Mouse (Mus musculus) CH12.LX (cell line): ENCODE measurements around the gene Fbxo7. TPM values are rescaled to one million over a fixed set of nuclear protein-coding genes. Genes with fewer than 3 reads are reported as not detected.

Experiments
- DNase-seq: peaks from one replicate; pipeline ENCODE4 v3.0.0-alpha.2; 2013; ENCODE audit errors: extremely low read depth
- H3K27ac ChIP-seq: 2 replicates; pipeline ENCODE4 v1.5.1; 2012; ENCODE audit warnings: low read depth, mild to moderate bottlenecking, control low read depth, moderate library complexity; ENCODE audit not compliant: insufficient read depth
- H3K27me3 ChIP-seq: replicated peaks from 2 replicates; pipeline ENCODE3; 2012; ENCODE audit warnings: inconsistent platforms
- H3K36me3 ChIP-seq, 2 experiments: replicated peaks in 1 of 2; 2 replicates each; pipeline versions ENCODE3 to v1.6.1; 2012; ENCODE audit warnings: inconsistent platforms in 1 of 2, low read length in 1 of 2, mild to moderate bottlenecking in 1 of 2, mixed read lengths in 1 of 2, moderate library complexity in 1 of 2; ENCODE audit not compliant: control insufficient read depth in 1 of 2, insufficient read depth in 1 of 2
- H3K4me1 ChIP-seq, 2 experiments: 2 replicates each; pipeline ENCODE4 v1.6.1; 2012; ENCODE audit warnings: inconsistent platforms in 1 of 2, moderate library complexity in 1 of 2; ENCODE audit not compliant: insufficient read depth in 2 of 2, control insufficient read depth in 1 of 2
- H3K4me2 ChIP-seq: 2 replicates; pipeline ENCODE4 v1.6.1; 2012; ENCODE audit warnings: low read depth, mild to moderate bottlenecking, control low read depth; ENCODE audit not compliant: poor library complexity, insufficient read depth, severe bottlenecking
- H3K4me3 ChIP-seq, 3 experiments: fragments of 150-350 bp in 1 of 3; sonication (generic) in 1 of 3; replicated peaks in 1 of 3; 2 replicates each; pipeline versions ENCODE3 to v1.5.1; 2011 to 2012; ENCODE audit warnings: low read depth in 2 of 3, low read length in 2 of 3, mild to moderate bottlenecking in 2 of 3, moderate library complexity in 2 of 3, control low read depth in 1 of 3, improper control_type of control experiment in 1 of 3, inconsistent platforms in 1 of 3, mixed read lengths in 1 of 3; ENCODE audit not compliant: poor library complexity in 1 of 3
- H3K79me2 ChIP-seq: replicated peaks from 2 replicates; pipeline ENCODE4 v1.6.1; 2012; ENCODE audit warnings: mild to moderate bottlenecking, moderate library complexity; ENCODE audit not compliant: control insufficient read depth, poor library complexity, insufficient read depth, severe bottlenecking; ENCODE audit errors: extremely low read depth
- H3K9ac ChIP-seq: 2 replicates; pipeline ENCODE4 v1.6.1; 2012; ENCODE audit warnings: low read depth, mild to moderate bottlenecking, control low read depth, moderate library complexity; ENCODE audit not compliant: insufficient read depth
- H3K9me3 ChIP-seq: replicated peaks from 2 replicates; pipeline ENCODE3; 2012; ENCODE audit warnings: low read length, inconsistent platforms, mixed read lengths
- BHLHE40 ChIP-seq: IDR thresholded peaks from 2 replicates; pipeline ENCODE4 v1.6.1; 2011; ENCODE audit warnings: mild to moderate bottlenecking, low read depth, low read length, improper control_type of control experiment
- CHD2 ChIP-seq: IDR thresholded peaks from 2 replicates; pipeline ENCODE4 v1.6.1; 2011; ENCODE audit warnings: low read length, improper control_type of control experiment
- E2F4 ChIP-seq: IDR thresholded peaks from 2 replicates; pipeline ENCODE4 v1.6.1; 2011; ENCODE audit warnings: low read depth, low read length, improper control_type of control experiment; ENCODE audit not compliant: insufficient replicate concordance
- ELF1 ChIP-seq: IDR thresholded peaks from 2 replicates; pipeline ENCODE4 v1.6.1; 2014; ENCODE audit warnings: low read depth, mild to moderate bottlenecking, inconsistent platforms, low read length, improper control_type of control experiment
- EP300 ChIP-seq: IDR thresholded peaks from 2 replicates; pipeline ENCODE4 v1.6.1; 2011; ENCODE audit warnings: low read length, improper control_type of control experiment
- HCFC1 ChIP-seq: IDR thresholded peaks from 2 replicates; pipeline ENCODE4 v1.6.1; 2012; ENCODE audit warnings: low read depth, mild to moderate bottlenecking, inconsistent platforms, low read length, improper control_type of control experiment
- JUN ChIP-seq: IDR thresholded peaks from 2 replicates; pipeline ENCODE4 v1.6.1; 2011; ENCODE audit warnings: low read depth, mild to moderate bottlenecking, low read length, improper control_type of control experiment, moderate library complexity; ENCODE audit not compliant: insufficient read depth
- JUND ChIP-seq: conservative IDR thresholded peaks from 2 replicates; pipeline ENCODE4 v1.6.1; 2011; ENCODE audit warnings: low read depth, low read length, improper control_type of control experiment
- MAFK ChIP-seq: IDR thresholded peaks from 2 replicates; pipeline ENCODE4 v1.6.1; 2011; ENCODE audit warnings: low read length, improper control_type of control experiment; ENCODE audit not compliant: insufficient replicate concordance
- MAZ ChIP-seq: IDR thresholded peaks from 2 replicates; pipeline ENCODE4 v1.6.1; 2012; ENCODE audit warnings: low read depth, mild to moderate bottlenecking, inconsistent platforms, low read length, improper control_type of control experiment, moderate library complexity
- MEF2A ChIP-seq: IDR thresholded peaks from 2 replicates; pipeline ENCODE4 v1.6.1; 2014; ENCODE audit warnings: low read depth, mild to moderate bottlenecking, inconsistent platforms, low read length, improper control_type of control experiment, borderline replicate concordance
- MXI1 ChIP-seq: IDR thresholded peaks from 2 replicates; pipeline ENCODE4 v1.6.1; 2011; ENCODE audit warnings: mild to moderate bottlenecking, low read depth, low read length, improper control_type of control experiment
- MYC ChIP-seq: IDR thresholded peaks from 2 replicates; pipeline ENCODE4 v1.6.1; 2011; ENCODE audit warnings: low read depth, mild to moderate bottlenecking, improper control_type of control experiment, low read length
- NELFE ChIP-seq: IDR thresholded peaks from 2 replicates; pipeline ENCODE4 v1.6.1; 2011; ENCODE audit warnings: low read depth, low read length, improper control_type of control experiment
- PAX5 ChIP-seq: IDR thresholded peaks from 2 replicates; pipeline ENCODE4 v1.6.1; 2012; ENCODE audit warnings: low read length, inconsistent platforms, mixed read lengths
- RAD21 ChIP-seq: IDR thresholded peaks from 2 replicates; pipeline ENCODE4 v1.6.1; 2011; ENCODE audit warnings: low read depth, mild to moderate bottlenecking, low read length, improper control_type of control experiment, moderate library complexity
- SIN3A ChIP-seq: IDR thresholded peaks from 2 replicates; pipeline ENCODE4 v1.6.1; 2012; ENCODE audit warnings: low read length, improper control_type of control experiment, inconsistent platforms
- SMC3 ChIP-seq: IDR thresholded peaks from 2 replicates; pipeline ENCODE4 v1.6.1; 2011; ENCODE audit warnings: low read depth, low read length, improper control_type of control experiment
- TBP ChIP-seq: conservative IDR thresholded peaks from 2 replicates; pipeline ENCODE4 v1.6.1; 2011; ENCODE audit warnings: low read depth, low read length, improper control_type of control experiment
- TCF12 ChIP-seq: IDR thresholded peaks from 2 replicates; pipeline ENCODE4 v1.6.1; 2014; ENCODE audit warnings: low read depth, mild to moderate bottlenecking, inconsistent platforms, low read length, improper control_type of control experiment
- ZKSCAN1 ChIP-seq: IDR thresholded peaks from 2 replicates; pipeline ENCODE4 v1.6.1; 2012; ENCODE audit warnings: low read depth, inconsistent platforms, low read length, improper control_type of control experiment, borderline replicate concordance
- ZMIZ1 ChIP-seq: IDR thresholded peaks from 2 replicates; pipeline ENCODE4 v1.6.1; 2012; ENCODE audit warnings: low read depth, mild to moderate bottlenecking, inconsistent platforms, low read length, improper control_type of control experiment
- ZNF384 ChIP-seq: IDR thresholded peaks from 2 replicates; pipeline ENCODE4 v1.6.1; 2012; ENCODE audit warnings: low read depth, low read length, improper control_type of control experiment, inconsistent platforms
- dilution Hi-C: fragments of 300-500 bp; cut with MboI; formaldehyde crosslinking; loops from 2 replicates; pipeline ENCODE4 v1.14.3; 2020; ENCODE audit warnings: low sequenced_read_pairs; ENCODE audit not compliant: extremely low pct_unique_long_range_greater_than_20kb, extremely low pct_ligation_motif_present
- in situ Hi-C: fragments of 300-500 bp; cut with MboI; formaldehyde crosslinking; loops from 3 replicates; pipeline ENCODE4 v1.14.3; 2019; ENCODE audit warnings: low sequenced_read_pairs, low pct_ligation_motif_present, low pct_unique_long_range_greater_than_20kb, mixed read lengths
- polyA plus RNA-seq: library from polyadenylated mRNA; unstranded; fragments of >175 nt; gene quantifications from 2 replicates; pipeline ENCODE4 v1.2.1, GENCODE M21; 2012; ENCODE audit warnings: low read depth; ENCODE audit not compliant: insufficient read length
- total RNA-seq, 2 experiments: library from RNA; depleted of rRNA; stranded (reverse); fragments of 300-350 nt in 1 of 2; fragments of >200 nt in 1 of 2; gene quantifications; 2 replicates each; pipeline ENCODE4 v1.2.3; 2012 to 2014

The Fbxo7 gene
- total and polyA plus RNA-seq, 3 experiments, result 13.1 to 18.7 (median 18.3) TPM

DNA sequence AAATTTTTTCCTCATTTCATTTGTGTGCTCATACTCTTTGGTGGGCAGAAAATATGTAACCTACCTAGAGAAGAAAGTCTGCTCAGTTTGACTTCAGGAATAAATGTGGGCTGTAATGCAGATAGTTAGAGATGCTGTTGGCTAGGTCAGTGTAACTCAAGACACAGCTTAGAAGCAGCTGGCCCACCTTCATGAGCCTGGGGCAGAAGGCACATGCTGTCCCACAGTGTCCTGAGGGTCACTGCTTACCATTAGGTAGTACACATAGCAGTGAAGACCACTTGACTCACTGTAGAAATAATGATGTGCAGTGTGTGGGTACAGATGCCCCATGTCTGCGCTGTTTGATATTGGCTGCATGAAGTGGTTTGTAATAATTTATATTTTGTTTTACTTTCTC is 24.6 kb downstream of the Fbxo7 start:
- DNase-seq, result no peak
- Histone ChIP-seq H3K4me1 (no peaks in the 10 kb centered on the region), H3K36me3 (peaks cover 29 to 86% of the 10 kb centered on the region in 2 experiments), H3K9ac (no peak overlapping the region), H3K4me3 (no peak overlapping the region), H3K9me3 (no peaks in the 10 kb centered on the region), H3K79me2 (no peaks in the 10 kb centered on the region), H3K4me2 (no peak overlapping the region), H3K27me3 (no peaks in the 10 kb centered on the region), H3K27ac (no peak overlapping the region)
- TF ChIP-seq RAD21, result no peak
- no peak for TF ChIP-seq JUN
- TF ChIP-seq E2F4, result no peak
- TF ChIP-seq BHLHE40, result no peak
- TF ChIP-seq SIN3A, result no peak
- no peak for TF ChIP-seq ELF1
- TF ChIP-seq TBP, result no peak
- no peak for TF ChIP-seq SMC3
- TF ChIP-seq TCF12, result no peak
- no peak for TF ChIP-seq MAFK
- TF ChIP-seq ZMIZ1, result no peak
- TF ChIP-seq MEF2A, result no peak
- in situ Hi-C loops, result no loop called here
- dilution Hi-C loops, result no loop called here

DNA sequence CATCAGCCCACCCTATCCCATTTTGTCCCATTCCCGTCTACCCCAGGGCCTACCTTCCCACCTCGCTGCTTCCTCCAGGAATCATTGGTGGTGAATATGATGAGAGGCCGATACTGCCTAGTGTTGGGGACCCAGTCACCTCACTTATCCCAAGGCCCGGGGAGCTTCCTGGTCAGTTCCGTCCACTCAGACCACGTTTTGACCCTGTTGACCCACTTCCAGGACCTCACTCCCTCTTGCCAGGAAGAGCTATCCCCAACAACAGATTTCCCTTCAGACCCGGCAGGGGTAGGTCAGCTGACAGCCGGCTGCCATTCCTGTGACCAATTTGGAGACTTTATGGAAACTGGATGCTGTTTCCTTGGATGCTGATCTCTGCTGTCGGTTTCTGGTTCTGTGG is 26.0 kb downstream of the Fbxo7 start:
- DNase-seq, result no peak
- no peaks in the 10 kb centered on the region for H3K4me1 ChIP-seq
- H3K4me3 ChIP-seq, result no peak overlapping the region
- no peak overlapping the region for H3K4me2 ChIP-seq
- in situ Hi-C loops (no loop called here), dilution Hi-C loops (no loop called here)
- H3K9ac ChIP-seq, result no peak overlapping the region
- no peaks in the 10 kb centered on the region for H3K27me3 ChIP-seq
- TF ChIP-seq PAX5 (no peak), TCF12 (no peak), MAZ (no peak), RAD21 (no peak), HCFC1 (no peak), MXI1 (no peak), ZMIZ1 (no peak), SIN3A (no peak), JUND (no peak), NELFE (no peak), MEF2A (no peak), MYC (no peak), EP300 (no peak), ZKSCAN1 (no peak), JUN (no peak), CHD2 (no peak), ZNF384 (no peak)
- no peaks in the 10 kb centered on the region for H3K79me2 ChIP-seq
- H3K36me3 ChIP-seq, result peaks cover 25 to 88% of the 10 kb centered on the region in 2 experiments
- H3K9me3 ChIP-seq, result no peaks in the 10 kb centered on the region
- no peak overlapping the region for H3K27ac ChIP-seq
